Mouse (Mus musculus): ENCODE results near the gene Ndufab1. TPM values are rescaled to one million over a fixed set of nuclear protein-coding genes. Genes with fewer than 3 reads are reported as not detected.

Ndufab1 gene
- polyA plus RNA-seq, 1 experiment from 2014 or later, result 765 TPM

- no peaks in the 10 kb centered on the region for H3K9me3 ChIP-seq
- H3K4me1 ChIP-seq (replicated peaks), result peaks cover 13% of the 10 kb centered on the region
- H3K36me3 ChIP-seq, result peaks cover 51% of the 10 kb centered on the region
- no peak overlapping the region for H3K4me3 ChIP-seq
- no peaks in the 10 kb centered on the region for H3K27me3 ChIP-seq (ENCODE audit: insufficient read depth, poor library complexity, severe bottlenecking)
- peak; percentile 40 for DNase-seq (ENCODE audit: low spot score)
- 76% methylated on average over 4 of the region's 4 CpGs for WGBS
- no peak overlapping the region for H3K27ac ChIP-seq
These were observed 2.5 kb downstream of the Ndufab1 start for GRCm38 (mm10) chr7:122099222-122099621.

GRCm38 (mm10) chr7:122098009-122098408 is 3.7 kb downstream of the Ndufab1 start:
- no peak for DNase-seq (ENCODE audit: low spot score)
- H3K4me1 ChIP-seq (replicated peaks), result peaks cover 13% of the 10 kb centered on the region
- no peaks in the 10 kb centered on the region for H3K27me3 ChIP-seq (ENCODE audit: insufficient read depth, poor library complexity, severe bottlenecking)
- no peak overlapping the region for H3K27ac ChIP-seq
- 90% methylated on average over 3 of the region's 3 CpGs for WGBS
- peaks cover 64% of the 10 kb centered on the region for H3K36me3 ChIP-seq
- no peaks in the 10 kb centered on the region for H3K9me3 ChIP-seq
- H3K4me3 ChIP-seq, result no peak overlapping the region

- Histone ChIP-seq H3K36me3 (peaks cover 96% of the 10 kb centered on the region), H3K9me3 (no peaks in the 10 kb centered on the region), H3K27ac (no peak overlapping the region), H3K27me3 (ENCODE audit: insufficient read depth, poor library complexity, severe bottlenecking) (no peaks in the 10 kb centered on the region), H3K4me3 (no peak overlapping the region), H3K4me1 (replicated peaks) (no peaks in the 10 kb centered on the region)
- WGBS, result 97% methylated on average over 2 of the region's 2 CpGs
- DNase-seq (ENCODE audit: low spot score), result no peak
These were observed 6.9 kb downstream of the Ndufab1 start for GRCm38 (mm10) chr7:122094564-122095330.

GRCm38 (mm10) chr7:122087195-122087982 is 14.3 kb downstream of the Ndufab1 start:
- Histone ChIP-seq H3K9me3 (no peaks in the 10 kb centered on the region), H3K27me3 (ENCODE audit: insufficient read depth, poor library complexity, severe bottlenecking) (no peaks in the 10 kb centered on the region), H3K4me3 (no peak overlapping the region), H3K27ac (no peak overlapping the region), H3K4me1 (replicated peaks) (no peaks in the 10 kb centered on the region), H3K36me3 (peaks cover 96% of the 10 kb centered on the region)
- 91% methylated on average over 11 of the region's 11 CpGs for WGBS
- no peak for DNase-seq (ENCODE audit: low spot score)

- no peaks in the 10 kb centered on the region for H3K27me3 ChIP-seq (ENCODE audit: insufficient read depth, poor library complexity, severe bottlenecking)
- no peaks in the 10 kb centered on the region for H3K9me3 ChIP-seq
- H3K4me3 ChIP-seq, result no peak overlapping the region
- H3K27ac ChIP-seq, result no peak overlapping the region
- H3K36me3 ChIP-seq, result peaks cover 95% of the 10 kb centered on the region
- WGBS, result 88% methylated on average over 1 of the region's 1 CpGs
- H3K4me1 ChIP-seq (replicated peaks), result no peaks in the 10 kb centered on the region
- no peak for DNase-seq (ENCODE audit: low spot score)
These were observed 20.6 kb downstream of the Ndufab1 start for GRCm38 (mm10) chr7:122081071-122081470.

GRCm38 (mm10) chr7:122079798-122080554 is 21.7 kb downstream of the Ndufab1 start:
- Histone ChIP-seq H3K4me1 (replicated peaks) (no peaks in the 10 kb centered on the region), H3K36me3 (peaks cover 95% of the 10 kb centered on the region), H3K27me3 (ENCODE audit: insufficient read depth, poor library complexity, severe bottlenecking) (no peaks in the 10 kb centered on the region), H3K27ac (no peak overlapping the region), H3K9me3 (no peaks in the 10 kb centered on the region), H3K4me3 (no peak overlapping the region)
- DNase-seq (ENCODE audit: low spot score), result no peak
- 96% methylated on average over 8 of the region's 8 CpGs for WGBS

GRCm38 (mm10) chr7:122074374-122074773 is 27.3 kb downstream of the Ndufab1 start:
- no peak for DNase-seq (ENCODE audit: low spot score)
- 0 out of 2 replicates have a peak, but pooled peaks cover 3% of the 10 kb centered on the region for H3K4me1 ChIP-seq (replicated peaks)
- peaks cover 100% of the 10 kb centered on the region for H3K36me3 ChIP-seq
- H3K27ac ChIP-seq, result no peak overlapping the region
- H3K4me3 ChIP-seq, result no peak overlapping the region
- no peaks in the 10 kb centered on the region for H3K27me3 ChIP-seq (ENCODE audit: insufficient read depth, poor library complexity, severe bottlenecking)
- no peaks in the 10 kb centered on the region for H3K9me3 ChIP-seq
- WGBS, result 90% methylated on average over 3 of the region's 3 CpGs

- peak overlapping the region; percentile 100 for H3K4me3 ChIP-seq
- DNase-seq (ENCODE audit: low spot score), result no peak
- 1% methylated on average over 58 of the region's 58 CpGs for WGBS
These were observed 33.9 kb downstream of the Ndufab1 start for GRCm38 (mm10) chr7:122067517-122068381.

GRCm38 (mm10) chr7:122066945-122067516 is 34.7 kb downstream of the Ndufab1 start, which contains the start of the genes Ubfd1 and Ears2:
Ubfd1 (plus strand) TSS chr7:122067175.
Ears2 (minus strand) TSS chr7:122067263.
- no peaks in the 10 kb centered on the region for H3K27me3 ChIP-seq (ENCODE audit: insufficient read depth, poor library complexity, severe bottlenecking)
- H3K9me3 ChIP-seq, result no peaks in the 10 kb centered on the region
- peak within 1 kb of the TSS; percentile 98 for H3K27ac ChIP-seq
- under 1% methylated on average over 60 of the region's 60 CpGs for WGBS
- peaks cover 35% of the 10 kb centered on the region for H3K4me1 ChIP-seq (replicated peaks)
- peak; percentile 98 for DNase-seq (ENCODE audit: low spot score)
- peaks cover 46% of the 10 kb centered on the region for H3K36me3 ChIP-seq
- peak within 1 kb of the TSS; percentile 100 for H3K4me3 ChIP-seq

More at GRCm38 (mm10) chr7:122067517-122068381, 33.9 kb downstream of the Ndufab1 start:
- no peaks in the 10 kb centered on the region for H3K27me3 ChIP-seq (ENCODE audit: insufficient read depth, poor library complexity, severe bottlenecking)
- peaks cover 35% of the 10 kb centered on the region for H3K4me1 ChIP-seq (replicated peaks)
- H3K27ac ChIP-seq, result peak overlapping the region; percentile 98
- peaks cover 46% of the 10 kb centered on the region for H3K36me3 ChIP-seq
- H3K9me3 ChIP-seq, result no peaks in the 10 kb centered on the region

- H3K27me3 ChIP-seq (ENCODE audit: insufficient read depth, poor library complexity, severe bottlenecking), result no peaks in the 10 kb centered on the region
- H3K4me1 ChIP-seq (replicated peaks), result peaks cover 35% of the 10 kb centered on the region
- DNase-seq (ENCODE audit: low spot score), result no peak
- H3K9me3 ChIP-seq, result no peaks in the 10 kb centered on the region
- peak overlapping the region; percentile 100 for H3K4me3 ChIP-seq
- 21% methylated on average over 31 of the region's 31 CpGs for WGBS
- peak overlapping the region; percentile 98 for H3K27ac ChIP-seq
- peaks cover 46% of the 10 kb centered on the region for H3K36me3 ChIP-seq
These were observed 35.4 kb downstream of the Ndufab1 start for GRCm38 (mm10) chr7:122066102-122066944.

GRCm38 (mm10) chr7:122065656-122066055 is 36.0 kb downstream of the Ndufab1 start:
- 92% methylated on average over 1 of the region's 1 CpGs for WGBS
- H3K4me3 ChIP-seq, result peak overlapping the region; percentile 100
- no peak overlapping the region for H3K27ac ChIP-seq
- H3K4me1 ChIP-seq (replicated peaks), result peaks cover 35% of the 10 kb centered on the region
- H3K9me3 ChIP-seq, result no peaks in the 10 kb centered on the region
- H3K36me3 ChIP-seq, result peaks cover 46% of the 10 kb centered on the region
- no peaks in the 10 kb centered on the region for H3K27me3 ChIP-seq (ENCODE audit: insufficient read depth, poor library complexity, severe bottlenecking)
- DNase-seq (ENCODE audit: low spot score), result no peak
